Mouse (Mus musculus) small intestine, adult 2 months (tissue): Measurements from ENCODE around the gene Zfp282. TPM values are rescaled to one million over a fixed set of nuclear protein-coding genes. Genes with fewer than 3 reads are reported as not detected.

Source experiments
- H3K27ac ChIP-seq: fragments of 200-500 bp; 2 replicates; pipeline ENCODE4 v1.5.1; 2012; ENCODE audit warnings: low read depth, low read length, control low read depth, inconsistent platforms; ENCODE audit not compliant: insufficient read depth
- H3K27me3 ChIP-seq: fragments of 200-500 bp; 2 replicates; pipeline ENCODE4 v1.6.1; 2012; ENCODE audit warnings: mild to moderate bottlenecking, moderate library complexity, low read length, inconsistent platforms; ENCODE audit not compliant: control insufficient read depth, insufficient read depth
- H3K36me3 ChIP-seq: fragments of 200-500 bp; 2 replicates; pipeline ENCODE4 v1.6.1; 2012; ENCODE audit warnings: mild to moderate bottlenecking, low read length, control low read depth, inconsistent platforms; ENCODE audit not compliant: control insufficient read depth, insufficient read depth
- H3K4me1 ChIP-seq: fragments of 200-500 bp; 2 replicates; pipeline ENCODE4 v1.6.1; 2012; ENCODE audit warnings: low read length, inconsistent platforms, mixed read lengths; ENCODE audit not compliant: control insufficient read depth, insufficient read depth, insufficient read length
- H3K4me3 ChIP-seq: fragments of 200-500 bp; 2 replicates; pipeline ENCODE4 v1.5.1; 2012; ENCODE audit warnings: low read depth, mild to moderate bottlenecking, control low read depth, inconsistent platforms, low read length, moderate library complexity
- CTCF ChIP-seq: fragments of 200-500 bp; IDR thresholded peaks from 2 replicates; pipeline ENCODE4 v1.5.1; 2012; ENCODE audit warnings: low read depth, mild to moderate bottlenecking, control low read depth, inconsistent platforms, low read length, moderate library complexity, mixed read lengths; ENCODE audit not compliant: insufficient replicate concordance, insufficient read length; ENCODE audit errors: extremely low read depth
- POLR2A ChIP-seq: fragments of 200-500 bp; IDR thresholded peaks from 2 replicates; pipeline ENCODE4 v1.6.1; 2012; ENCODE audit warnings: low read depth, mild to moderate bottlenecking, control low read depth, inconsistent platforms, low read length, moderate library complexity
- WGBS: fragments of 180-500 bp; shearing (Covaris S2); methylation state at CpG from one replicate; pipeline ENCODE4 v1.1.7; 2018; 5-methylcytosine and 5-hydroxymethylcytosine counted together
- polyA plus RNA-seq: library from polyadenylated mRNA; depleted of rRNA; stranded (reverse); fragments of >200 nt; gene quantifications from 2 replicates; pipeline ENCODE4 v1.2.3, GENCODE M21; 2012

Gene Zfp282
- polyA plus RNA-seq, 1 experiment: 5.9 TPM

- Histone ChIP-seq H3K4me1 (no peaks in the 10 kb centered on the region), H3K27ac (no peak overlapping the region), H3K4me3 (no peak overlapping the region), H3K36me3 (peaks cover 44% of the 10 kb centered on the region), H3K27me3 (no peaks in the 10 kb centered on the region)
- whole genome bisulfite sequencing: 69% methylated on average over 6 of the region's 6 CpGs
- TF ChIP-seq CTCF (no peak), POLR2A (no peak)
Measured at GRCm38 (mm10) chr6:47899416-47899815, 22.4 kb downstream of the Zfp282 start.

- Histone ChIP-seq H3K4me3 (no peak overlapping the region), H3K36me3 (peaks cover 53% of the 10 kb centered on the region), H3K27ac (no peak overlapping the region), H3K27me3 (no peaks in the 10 kb centered on the region), H3K4me1 (no peaks in the 10 kb centered on the region)
- TF ChIP-seq POLR2A: no peak
- TF ChIP-seq CTCF: no peak
- whole genome bisulfite sequencing: 75% methylated on average over 4 of the region's 4 CpGs
Measured at GRCm38 (mm10) chr6:47903587-47903986, 26.6 kb downstream of the Zfp282 start.

GRCm38 (mm10) chr6:47904361-47904760, 27.4 kb downstream of the Zfp282 start:
- WGBS: 92% methylated on average over 19 of the region's 19 CpGs
- no peak for TF ChIP-seq POLR2A
- TF ChIP-seq CTCF: no peak
- Histone ChIP-seq H3K36me3 (peaks cover 49% of the 10 kb centered on the region), H3K27ac (no peak overlapping the region), H3K4me3 (no peak overlapping the region), H3K4me1 (no peaks in the 10 kb centered on the region), H3K27me3 (no peaks in the 10 kb centered on the region)

GRCm38 (mm10) chr6:47904917-47905695, 28.1 kb downstream of the Zfp282 start:
- TF ChIP-seq POLR2A: no peak
- no peak for TF ChIP-seq CTCF
- Histone ChIP-seq H3K27ac (no peak overlapping the region), H3K4me3 (no peak overlapping the region), H3K36me3 (peaks cover 47% of the 10 kb centered on the region), H3K27me3 (no peaks in the 10 kb centered on the region), H3K4me1 (no peaks in the 10 kb centered on the region)
- 88% methylated on average over 44 of the region's 44 CpGs for WGBS

GRCm38 (mm10) chr6:47906326-47906725, 29.3 kb downstream of the Zfp282 start:
- TF ChIP-seq CTCF: no peak
- no peak for TF ChIP-seq POLR2A
- no peaks in the 10 kb centered on the region for H3K4me1 ChIP-seq
- no peaks in the 10 kb centered on the region for H3K27me3 ChIP-seq
- 96% methylated on average over 5 of the region's 5 CpGs for WGBS
- no peak overlapping the region for H3K27ac ChIP-seq
- H3K36me3 ChIP-seq: peaks cover 37% of the 10 kb centered on the region
- H3K4me3 ChIP-seq: no peak overlapping the region

GRCm38 (mm10) chr6:47909007-47909406, 32.0 kb downstream of the Zfp282 start:
- Histone ChIP-seq H3K4me3 (no peak overlapping the region), H3K4me1 (no peaks in the 10 kb centered on the region), H3K36me3 (peaks cover 21% of the 10 kb centered on the region), H3K27ac (no peak overlapping the region), H3K27me3 (no peaks in the 10 kb centered on the region)
- no peak for TF ChIP-seq POLR2A
- TF ChIP-seq CTCF: no peak
- WGBS: 68% methylated on average over 1 of the region's 1 CpGs

GRCm38 (mm10) chr6:47911650-47912049, 34.6 kb downstream of the Zfp282 start:
- H3K4me3 ChIP-seq: no peak overlapping the region
- TF ChIP-seq POLR2A (no peak), CTCF (no peak)
- H3K27ac ChIP-seq: no peak overlapping the region
- no peaks in the 10 kb centered on the region for H3K36me3 ChIP-seq
- WGBS: 11% methylated on average over 1 of the region's 1 CpGs
- no peaks in the 10 kb centered on the region for H3K4me1 ChIP-seq
- H3K27me3 ChIP-seq: no peaks in the 10 kb centered on the region
